Mouse (Mus musculus) CH12.LX (cell line): ENCODE measurements around the gene Foxd3. TPM values are rescaled to one million over a fixed set of nuclear protein-coding genes. Genes with fewer than 3 reads are reported as not detected.

Experiments used
- DNase-seq: peaks from one replicate; pipeline ENCODE4 v3.0.0-alpha.2; 2013; ENCODE audit errors: extremely low read depth
- H3K27ac ChIP-seq: 2 replicates; pipeline ENCODE4 v1.5.1; 2012; ENCODE audit warnings: low read depth, mild to moderate bottlenecking, control low read depth, moderate library complexity; ENCODE audit not compliant: insufficient read depth
- H3K27me3 ChIP-seq: replicated peaks from 2 replicates; pipeline ENCODE3; 2012; ENCODE audit warnings: inconsistent platforms
- H3K36me3 ChIP-seq, 2 experiments: replicated peaks in 1 of 2; 2 replicates each; pipeline versions ENCODE3 to v1.6.1; 2012; ENCODE audit warnings: inconsistent platforms in 1 of 2, low read length in 1 of 2, mild to moderate bottlenecking in 1 of 2, mixed read lengths in 1 of 2, moderate library complexity in 1 of 2; ENCODE audit not compliant: control insufficient read depth in 1 of 2, insufficient read depth in 1 of 2
- H3K4me1 ChIP-seq, 2 experiments: 2 replicates each; pipeline ENCODE4 v1.6.1; 2012; ENCODE audit warnings: inconsistent platforms in 1 of 2, moderate library complexity in 1 of 2; ENCODE audit not compliant: insufficient read depth in 2 of 2, control insufficient read depth in 1 of 2
- H3K4me2 ChIP-seq: 2 replicates; pipeline ENCODE4 v1.6.1; 2012; ENCODE audit warnings: low read depth, mild to moderate bottlenecking, control low read depth; ENCODE audit not compliant: poor library complexity, insufficient read depth, severe bottlenecking
- H3K4me3 ChIP-seq, 3 experiments: fragments of 150-350 bp in 1 of 3; sonication (generic) in 1 of 3; replicated peaks in 1 of 3; 2 replicates each; pipeline versions ENCODE3 to v1.5.1; 2011 to 2012; ENCODE audit warnings: low read depth in 2 of 3, low read length in 2 of 3, mild to moderate bottlenecking in 2 of 3, moderate library complexity in 2 of 3, control low read depth in 1 of 3, improper control_type of control experiment in 1 of 3, inconsistent platforms in 1 of 3, mixed read lengths in 1 of 3; ENCODE audit not compliant: poor library complexity in 1 of 3
- H3K79me2 ChIP-seq: replicated peaks from 2 replicates; pipeline ENCODE4 v1.6.1; 2012; ENCODE audit warnings: mild to moderate bottlenecking, moderate library complexity; ENCODE audit not compliant: control insufficient read depth, poor library complexity, insufficient read depth, severe bottlenecking; ENCODE audit errors: extremely low read depth
- H3K9ac ChIP-seq: 2 replicates; pipeline ENCODE4 v1.6.1; 2012; ENCODE audit warnings: low read depth, mild to moderate bottlenecking, control low read depth, moderate library complexity; ENCODE audit not compliant: insufficient read depth
- H3K9me3 ChIP-seq: replicated peaks from 2 replicates; pipeline ENCODE3; 2012; ENCODE audit warnings: low read length, inconsistent platforms, mixed read lengths
- BHLHE40 ChIP-seq: IDR thresholded peaks from 2 replicates; pipeline ENCODE4 v1.6.1; 2011; ENCODE audit warnings: mild to moderate bottlenecking, low read depth, low read length, improper control_type of control experiment
- CHD1 ChIP-seq: IDR thresholded peaks from 2 replicates; pipeline ENCODE4 v1.6.1; 2012; ENCODE audit warnings: low read depth, low read length, improper control_type of control experiment, inconsistent platforms
- CHD2 ChIP-seq: IDR thresholded peaks from 2 replicates; pipeline ENCODE4 v1.6.1; 2011; ENCODE audit warnings: low read length, improper control_type of control experiment
- CTCF ChIP-seq, 2 experiments: IDR thresholded peaks in 1 of 2; conservative IDR thresholded peaks in 1 of 2; 2 replicates each; pipeline ENCODE4 v1.5.1; 2011 to 2012; ENCODE audit warnings: low read depth in 2 of 2, low read length in 2 of 2, improper control_type of control experiment in 1 of 2, inconsistent platforms in 1 of 2, mild to moderate bottlenecking in 1 of 2, moderate library complexity in 1 of 2
- ELF1 ChIP-seq: IDR thresholded peaks from 2 replicates; pipeline ENCODE4 v1.6.1; 2014; ENCODE audit warnings: low read depth, mild to moderate bottlenecking, inconsistent platforms, low read length, improper control_type of control experiment
- EP300 ChIP-seq: IDR thresholded peaks from 2 replicates; pipeline ENCODE4 v1.6.1; 2011; ENCODE audit warnings: low read length, improper control_type of control experiment
- IRF4 ChIP-seq: IDR thresholded peaks from 2 replicates; pipeline ENCODE4 v1.6.1; 2014; ENCODE audit warnings: low read depth, mild to moderate bottlenecking, inconsistent platforms, low read length, improper control_type of control experiment
- JUND ChIP-seq: conservative IDR thresholded peaks from 2 replicates; pipeline ENCODE4 v1.6.1; 2011; ENCODE audit warnings: low read depth, low read length, improper control_type of control experiment
- KAT2A ChIP-seq: IDR thresholded peaks from 2 replicates; pipeline ENCODE4 v1.6.1; 2012; ENCODE audit warnings: low read length, improper control_type of control experiment, inconsistent platforms; ENCODE audit not compliant: insufficient replicate concordance
- MAFK ChIP-seq: IDR thresholded peaks from 2 replicates; pipeline ENCODE4 v1.6.1; 2011; ENCODE audit warnings: low read length, improper control_type of control experiment; ENCODE audit not compliant: insufficient replicate concordance
- MAX ChIP-seq: IDR thresholded peaks from 2 replicates; pipeline ENCODE4 v1.6.1; 2011; ENCODE audit warnings: low read length, improper control_type of control experiment
- MEF2A ChIP-seq: IDR thresholded peaks from 2 replicates; pipeline ENCODE4 v1.6.1; 2014; ENCODE audit warnings: low read depth, mild to moderate bottlenecking, inconsistent platforms, low read length, improper control_type of control experiment, borderline replicate concordance
- MXI1 ChIP-seq: IDR thresholded peaks from 2 replicates; pipeline ENCODE4 v1.6.1; 2011; ENCODE audit warnings: mild to moderate bottlenecking, low read depth, low read length, improper control_type of control experiment
- PAX5 ChIP-seq: IDR thresholded peaks from 2 replicates; pipeline ENCODE4 v1.6.1; 2012; ENCODE audit warnings: low read length, inconsistent platforms, mixed read lengths
- RAD21 ChIP-seq: IDR thresholded peaks from 2 replicates; pipeline ENCODE4 v1.6.1; 2011; ENCODE audit warnings: low read depth, mild to moderate bottlenecking, low read length, improper control_type of control experiment, moderate library complexity
- SIN3A ChIP-seq: IDR thresholded peaks from 2 replicates; pipeline ENCODE4 v1.6.1; 2012; ENCODE audit warnings: low read length, improper control_type of control experiment, inconsistent platforms
- TCF12 ChIP-seq: IDR thresholded peaks from 2 replicates; pipeline ENCODE4 v1.6.1; 2014; ENCODE audit warnings: low read depth, mild to moderate bottlenecking, inconsistent platforms, low read length, improper control_type of control experiment
- UBTF ChIP-seq: IDR thresholded peaks from 2 replicates; pipeline ENCODE4 v1.6.1; 2012; ENCODE audit warnings: low read depth, mild to moderate bottlenecking, inconsistent platforms, low read length, improper control_type of control experiment, moderate library complexity
- USF1 ChIP-seq: IDR thresholded peaks from 2 replicates; pipeline ENCODE4 v1.6.1; 2014; ENCODE audit warnings: low read depth, mild to moderate bottlenecking, inconsistent platforms, low read length, improper control_type of control experiment
- ZMIZ1 ChIP-seq: IDR thresholded peaks from 2 replicates; pipeline ENCODE4 v1.6.1; 2012; ENCODE audit warnings: low read depth, mild to moderate bottlenecking, inconsistent platforms, low read length, improper control_type of control experiment
- ZNF384 ChIP-seq: IDR thresholded peaks from 2 replicates; pipeline ENCODE4 v1.6.1; 2012; ENCODE audit warnings: low read depth, low read length, improper control_type of control experiment, inconsistent platforms
- dilution Hi-C: fragments of 300-500 bp; cut with MboI; formaldehyde crosslinking; loops from 2 replicates; pipeline ENCODE4 v1.14.3; 2020; ENCODE audit warnings: low sequenced_read_pairs; ENCODE audit not compliant: extremely low pct_unique_long_range_greater_than_20kb, extremely low pct_ligation_motif_present
- in situ Hi-C: fragments of 300-500 bp; cut with MboI; formaldehyde crosslinking; loops from 3 replicates; pipeline ENCODE4 v1.14.3; 2019; ENCODE audit warnings: low sequenced_read_pairs, low pct_ligation_motif_present, low pct_unique_long_range_greater_than_20kb, mixed read lengths
- polyA plus RNA-seq: library from polyadenylated mRNA; unstranded; fragments of >175 nt; gene quantifications from 2 replicates; pipeline ENCODE4 v1.2.1, GENCODE M21; 2012; ENCODE audit warnings: low read depth; ENCODE audit not compliant: insufficient read length
- total RNA-seq, 2 experiments: library from RNA; depleted of rRNA; stranded (reverse); fragments of 300-350 nt in 1 of 2; fragments of >200 nt in 1 of 2; gene quantifications; 2 replicates each; pipeline ENCODE4 v1.2.3; 2012 to 2014

The Foxd3 gene
- total and polyA plus RNA-seq, 3 experiments, result not detected

GRCm38 (mm10) chr4:99651823-99652450 lies 4.2 kb upstream of the Foxd3 start:
- Histone ChIP-seq H3K4me1 (no peaks in the 10 kb centered on the region), H3K4me2 (no peak overlapping the region), H3K79me2 (no peaks in the 10 kb centered on the region), H3K4me3 (no peak overlapping the region), H3K9ac (no peak overlapping the region), H3K9me3 (peaks cover 72% of the 10 kb centered on the region), H3K27me3 (no peaks in the 10 kb centered on the region), H3K36me3 (no peaks in the 10 kb centered on the region), H3K27ac (no peak overlapping the region)
- in situ Hi-C loops, result no loop called here
- dilution Hi-C loops, result no loop called here
- TF ChIP-seq JUND, result no peak
- no peak for TF ChIP-seq CHD1
- TF ChIP-seq ZMIZ1, result no peak
- TF ChIP-seq SIN3A, result no peak
- TF ChIP-seq CTCF (conservative IDR thresholded peaks at IDR 0.05 in 1 of 2, IDR thresholded peaks at IDR 0.05 in 1 of 2; ENCODE audit: low read depth in 2 of 2, low read length in 2 of 2), result no peak
- TF ChIP-seq BHLHE40, result no peak
- no peak for TF ChIP-seq EP300
- no peak for TF ChIP-seq KAT2A
- no peak for TF ChIP-seq RAD21
- no peak for TF ChIP-seq TCF12
- TF ChIP-seq CHD2, result no peak
- no peak for DNase-seq

DNA sequence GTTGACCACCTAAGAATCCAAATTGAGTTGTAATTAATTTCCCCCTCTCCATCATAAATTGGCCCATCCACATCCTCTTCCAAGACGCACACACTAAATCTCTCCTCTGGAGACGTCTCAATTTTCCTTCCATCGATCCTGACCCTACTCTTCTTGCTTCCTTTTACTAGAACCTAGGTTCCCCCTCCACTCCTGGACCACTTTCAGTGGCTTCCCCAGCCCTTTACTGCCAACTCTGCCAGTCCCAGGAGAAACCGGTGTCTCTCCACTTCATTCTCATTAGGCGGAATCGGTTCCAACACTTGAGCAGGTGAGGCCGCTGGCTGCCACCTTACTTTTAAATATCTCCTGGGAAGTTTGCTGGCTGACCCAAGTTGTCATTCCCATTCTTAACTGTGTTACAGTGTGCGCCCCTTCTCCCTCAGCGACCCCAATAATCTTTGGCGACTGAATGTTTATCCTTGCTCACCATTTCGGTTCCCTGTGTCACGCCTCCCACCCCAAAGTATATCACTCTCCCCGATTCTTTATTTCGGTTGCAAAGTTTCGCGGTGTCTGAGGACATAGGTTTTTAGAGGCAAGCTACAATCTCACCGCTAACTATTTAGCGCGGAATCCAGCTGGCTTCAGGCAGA lies 3.4 kb upstream of the Foxd3 start:
- Histone ChIP-seq H3K4me1 (no peaks in the 10 kb centered on the region), H3K27ac (no peak overlapping the region), H3K4me2 (no peak overlapping the region), H3K9ac (no peak overlapping the region), H3K79me2 (no peaks in the 10 kb centered on the region), H3K36me3 (no peaks in the 10 kb centered on the region), H3K9me3 (peaks cover 77% of the 10 kb centered on the region), H3K4me3 (no peak overlapping the region), H3K27me3 (no peaks in the 10 kb centered on the region)
- no peak for DNase-seq
- in situ Hi-C loops (no loop called here), dilution Hi-C loops (no loop called here)
- TF ChIP-seq ZNF384, result no peak
- no peak for TF ChIP-seq USF1
- no peak for TF ChIP-seq PAX5
- no peak for TF ChIP-seq MAX
- TF ChIP-seq MEF2A, result no peak
- TF ChIP-seq CTCF (conservative IDR thresholded peaks at IDR 0.05 in 1 of 2, IDR thresholded peaks at IDR 0.05 in 1 of 2; ENCODE audit: low read depth in 2 of 2, low read length in 2 of 2), result no peak
- no peak for TF ChIP-seq ELF1
- no peak for TF ChIP-seq CHD1
- no peak for TF ChIP-seq MAFK
- no peak for TF ChIP-seq IRF4
- no peak for TF ChIP-seq TCF12
- TF ChIP-seq UBTF, result no peak
- no peak for TF ChIP-seq MXI1
- TF ChIP-seq BHLHE40, result no peak
